Comparison of ENCODE assay signal across 10 mouse cellular contexts in the genomic region with DNA sequence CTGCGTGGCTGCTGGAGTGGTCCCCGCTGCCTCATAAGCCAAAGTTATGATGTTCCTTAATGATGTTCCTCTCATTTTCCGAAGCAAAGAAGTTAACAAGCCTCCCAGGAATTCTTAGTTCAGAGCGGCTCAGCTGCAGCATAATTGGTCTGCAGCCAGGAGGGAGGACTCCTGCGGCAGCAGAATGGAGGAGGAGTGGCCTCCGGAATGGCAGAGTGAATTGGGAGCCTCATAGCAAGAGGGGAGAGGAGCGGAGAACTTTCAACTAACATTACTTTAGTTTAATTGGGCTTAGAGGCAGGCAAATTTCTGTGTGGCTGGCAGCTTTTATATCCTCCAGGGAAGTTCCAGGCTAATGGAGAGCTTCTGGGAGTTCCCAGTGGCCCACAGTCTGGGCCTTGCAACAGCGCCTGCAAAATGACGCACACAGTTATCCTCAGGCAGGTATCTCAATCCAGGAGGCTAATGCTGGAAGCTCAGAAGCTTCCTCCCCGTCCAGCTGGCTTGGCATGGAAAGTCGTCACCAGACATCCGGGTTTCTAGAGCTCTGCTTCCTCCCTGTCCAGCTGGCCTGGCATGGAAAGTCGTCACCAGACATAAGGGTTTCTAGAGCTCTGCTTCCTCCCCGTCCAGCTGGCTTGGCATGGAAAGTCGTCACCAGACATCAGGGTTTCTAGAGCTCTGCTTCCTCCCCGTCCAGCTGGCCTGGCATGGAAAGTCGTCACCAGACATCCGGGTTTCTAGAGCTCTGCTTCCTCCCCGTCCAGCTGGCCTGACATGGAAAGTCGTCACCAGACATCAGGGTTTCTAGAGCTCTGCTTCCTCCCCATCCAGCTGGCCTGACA. TPM values are rescaled to one million over a fixed set of nuclear protein-coding genes. Genes with fewer than 3 reads are reported as not detected.
DNase-seq lines count a peak whose midpoint lies in the region; ATAC-seq lines count a peak whose summit lies in the region.
"Had no signal": no experiment of that assay in that cellular context is flagged by ENCODE, and none has a peak within 500 bp of the region (broad histone marks: within the 10 kb centered on the region; RNA-seq: fewer than 3 reads in every experiment).

No protein-coding gene starts in this region.

- no peaks in the 10 kb centered on the region for H3K36me3 ChIP-seq in forebrain, embryonic 12.5 days (replicated peaks)
- no peaks in the 10 kb centered on the region for H3K36me3 ChIP-seq in forebrain, embryonic 10.5 days (replicated peaks)
- no peaks in the 10 kb centered on the region for H3K36me3 ChIP-seq in kidney, embryonic 16.5 days (ENCODE audit: insufficient read depth, low read length)

- peak overlapping the region; percentile 34 for H3K4me2 ChIP-seq in forebrain, embryonic 12.5 days
- H3K4me2 ChIP-seq in kidney, embryonic 16.5 days (replicated peaks; ENCODE audit: low read depth, low read length), result no peak overlapping the region; the same call in 1 of the 2 replicates

- no peaks in the 10 kb centered on the region for H3K27me3 ChIP-seq in forebrain, embryonic 12.5 days
- H3K27me3 ChIP-seq in forebrain, embryonic 10.5 days (ENCODE audit: poor library complexity, severe bottlenecking), result no peaks in the 10 kb centered on the region
- H3K27me3 ChIP-seq in kidney, embryonic 16.5 days (ENCODE audit: insufficient read depth, low read length), result no peaks in the 10 kb centered on the region

- H3K4me1 ChIP-seq in forebrain, embryonic 12.5 days, result peaks cover 8% of the 10 kb centered on the region; the same call in 1 of the 2 replicates
- H3K4me1 ChIP-seq in forebrain, embryonic 10.5 days, result peaks cover 12% of the 10 kb centered on the region
- H3K4me1 ChIP-seq in kidney, embryonic 16.5 days (ENCODE audit: insufficient read depth, low read length), result no peaks in the 10 kb centered on the region

- no peak overlapping the region for H3K27ac ChIP-seq in forebrain, embryonic 12.5 days
- H3K27ac ChIP-seq in forebrain, embryonic 10.5 days, result no peak overlapping the region
- H3K27ac ChIP-seq in kidney, embryonic 16.5 days (ENCODE audit: low read length), result no peak overlapping the region

- no peak overlapping the region for H3K4me3 ChIP-seq in forebrain, embryonic 12.5 days (replicated peaks)
- no peak overlapping the region for H3K4me3 ChIP-seq in forebrain, embryonic 10.5 days
- H3K4me3 ChIP-seq in kidney, embryonic 16.5 days (ENCODE audit: low read length), result no peak overlapping the region
- H3K4me3 ChIP-seq: erythroblast, embryonic 14.5 days had no signal

- DNase-seq in forebrain, embryonic 10.5 days (ENCODE audit: extremely low spot score, low spot score), result no peak
- peak; percentile 0 to 20 for DNase-seq in kidney, postnatal 36 days
- peak; percentile 19 for DNase-seq in urinary bladder, postnatal 14 days (ENCODE audit: low spot score)
- no peak for DNase-seq in urinary bladder, adult 18-20 months (ENCODE audit: low spot score in 2 of 2)
- DNase-seq in testis, postnatal 10 days (ENCODE audit: low spot score), result peak; percentile 51

- 46% methylated on average over 20 of the region's 20 CpGs for WGBS in forebrain, embryonic 12.5 days
- 55% methylated on average over 20 of the region's 20 CpGs for WGBS in forebrain, embryonic 10.5 days
- 36% methylated on average over 20 of the region's 20 CpGs for WGBS in kidney, embryonic 16.5 days

- no peaks in the 10 kb centered on the region for H3K9me3 ChIP-seq in forebrain, embryonic 12.5 days
- no peaks in the 10 kb centered on the region for H3K9me3 ChIP-seq in forebrain, embryonic 10.5 days
- H3K9me3 ChIP-seq in kidney, embryonic 16.5 days (ENCODE audit: low read length), result no peaks in the 10 kb centered on the region

- no peak overlapping the region for H3K9ac ChIP-seq in forebrain, embryonic 12.5 days
- no peak overlapping the region for H3K9ac ChIP-seq in kidney, embryonic 16.5 days (replicated peaks; ENCODE audit: low read length)

- no peak for ATAC-seq in forebrain, embryonic 12.5 days (ENCODE audit: low FRiP score)
- no peak for ATAC-seq in kidney, embryonic 16.5 days (ENCODE audit: low FRiP score, low TSS enrichment)
- no peak for ATAC-seq in activated CD4-positive, CD25-positive, alpha-beta regulatory T cell, adult 4 months

RNA-seq across cellular contexts. Expression of gene Olfr62, which starts 16.2 kb away (rescaled TPM):
- not detected in 2 replicates for polyA plus RNA-seq in forebrain, embryonic 12.5 days (2016; fragmentation: Nextera tagmentation; extraction: Ambion mirVana)
- not detected in 2 replicates for polyA plus RNA-seq in forebrain, embryonic 10.5 days (2016; fragmentation: Nextera tagmentation; extraction: Ambion mirVana)
- not detected in 2 replicates for polyA plus RNA-seq in kidney, embryonic 16.5 days (2015; fragmentation: Nextera tagmentation; extraction: Ambion mirVana)
- not detected for polyA plus RNA-seq in activated CD4-positive, CD25-positive, alpha-beta regulatory T cell, adult 4 months (2017; shearing (Covaris generic))
- polyA plus RNA-seq: erythroblast, embryonic 14.5 days; stomach, embryonic 14.5 days had no signal

RNA-seq across cellular contexts. Expression of gene Ebna1bp2, which starts 22.0 kb away (rescaled TPM):
- polyA plus RNA-seq in forebrain, embryonic 12.5 days (2016; fragmentation: Nextera tagmentation; extraction: Ambion mirVana), result 193 and 200 TPM in 2 replicates
- polyA plus RNA-seq in forebrain, embryonic 10.5 days (2016; fragmentation: Nextera tagmentation; extraction: Ambion mirVana), result 210 and 221 TPM in 2 replicates
- 133 and 137 TPM in 2 replicates for polyA plus RNA-seq in kidney, embryonic 16.5 days (2015; fragmentation: Nextera tagmentation; extraction: Ambion mirVana)
- 100 to 1,000 TPM; 163 to 165 TPM for polyA plus RNA-seq in activated CD4-positive, CD25-positive, alpha-beta regulatory T cell, adult 4 months (2017; shearing (Covaris generic))

RNA-seq across cellular contexts. Expression of gene Cfap57, which starts 22.0 kb away (rescaled TPM):
- 0.74 and 0.89 TPM in 2 replicates for polyA plus RNA-seq in forebrain, embryonic 12.5 days (2016; fragmentation: Nextera tagmentation; extraction: Ambion mirVana)
- 0.73 and 0.94 TPM in 2 replicates for polyA plus RNA-seq in forebrain, embryonic 10.5 days (2016; fragmentation: Nextera tagmentation; extraction: Ambion mirVana)
- 0.10 and 0.19 TPM in 2 replicates for polyA plus RNA-seq in kidney, embryonic 16.5 days (2015; fragmentation: Nextera tagmentation; extraction: Ambion mirVana)
- not detected for polyA plus RNA-seq in activated CD4-positive, CD25-positive, alpha-beta regulatory T cell, adult 4 months (2017; shearing (Covaris generic))

RNA-seq across cellular contexts. Expression of gene Olfr1342, which starts 50.0 kb away (rescaled TPM):
- polyA plus RNA-seq in forebrain, embryonic 12.5 days (2016; fragmentation: Nextera tagmentation; extraction: Ambion mirVana), result 0.12 TPM in 1 of 2 replicates, not detected in the other
- polyA plus RNA-seq in forebrain, embryonic 10.5 days (2016; fragmentation: Nextera tagmentation; extraction: Ambion mirVana), result not detected in 2 replicates
- polyA plus RNA-seq in kidney, embryonic 16.5 days (2015; fragmentation: Nextera tagmentation; extraction: Ambion mirVana), result 0.09 and 0.15 TPM in 2 replicates
- not detected for polyA plus RNA-seq in activated CD4-positive, CD25-positive, alpha-beta regulatory T cell, adult 4 months (2017; shearing (Covaris generic))
- polyA plus RNA-seq: erythroblast, embryonic 14.5 days; stomach, embryonic 14.5 days had no signal

Comparison
In these comparisons a context has a peak if more than half of its experiments do, and no peak if none do; other contexts are left out.
1. DNase-seq: peak in kidney, postnatal 36 days (2 of 2), urinary bladder, postnatal 14 days (single experiment) and testis, postnatal 10 days (single experiment); none in forebrain, embryonic 10.5 days (single experiment) and urinary bladder, adult 18-20 months (0 of 2).